Mouse (Mus musculus): ENCODE measurements around the gene Map2k4. TPM values are rescaled to one million over a fixed set of nuclear protein-coding genes. Genes with fewer than 3 reads are reported as not detected.

Map2k4 gene
- 22.5 and 25.9 TPM in 2 replicates for polyA plus RNA-seq (2012)

GRCm38 (mm10) chr11:65788154-65788553 is at the start of gene Map2k4:
Map2k4 (minus strand) TSS chr11:65788297.

GRCm38 (mm10) chr11:65806909-65807504 is 18.9 kb upstream of the Map2k4 start, which contains the start of gene Zkscan6:
Zkscan6 (plus strand) TSS chr11:65807175.

Other genes with a start within 250 kb of the Map2k4 start
- 3.5 and 3.6 TPM in 2 replicates for gene Zkscan6, start 18.9 kb upstream of the Map2k4 start, polyA plus RNA-seq (2012)

Measured in megakaryocyte-erythroid progenitor cell, adult 5 weeks (primary cell).